Mouse (Mus musculus): ENCODE results near the gene Ergic1.

The Ergic1 gene

GRCm38 (mm10) chr17:26693424-26693823 is 132.1 kb downstream of the Ergic1 start:
- in situ Hi-C loops (cut with MboI): no loop called here

- in situ Hi-C loops (cut with MboI): no loop called here
These were observed 132.9 kb downstream of the Ergic1 start for GRCm38 (mm10) chr17:26694171-26694570.

DNA sequence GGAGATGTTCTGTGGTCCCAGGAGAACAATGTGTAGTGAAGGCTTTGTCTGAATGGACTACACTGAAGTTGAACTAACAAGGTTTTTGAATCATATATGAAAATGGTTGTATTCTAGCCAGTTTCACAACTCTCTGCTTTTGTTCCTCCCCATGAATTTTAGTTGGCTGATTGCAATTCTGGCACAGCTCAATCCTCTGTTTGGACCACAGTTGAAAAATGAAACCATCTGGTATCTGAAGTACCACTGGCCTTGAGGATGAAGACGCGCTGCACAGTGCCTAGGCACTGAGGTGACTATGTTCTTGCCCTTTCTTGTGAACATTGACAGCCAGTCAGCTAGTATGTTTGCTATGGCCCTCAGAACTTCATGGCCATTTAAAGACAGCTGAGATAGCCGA is 133.9 kb downstream of the Ergic1 start:
- in situ Hi-C loops (cut with MboI): no loop called here

DNA sequence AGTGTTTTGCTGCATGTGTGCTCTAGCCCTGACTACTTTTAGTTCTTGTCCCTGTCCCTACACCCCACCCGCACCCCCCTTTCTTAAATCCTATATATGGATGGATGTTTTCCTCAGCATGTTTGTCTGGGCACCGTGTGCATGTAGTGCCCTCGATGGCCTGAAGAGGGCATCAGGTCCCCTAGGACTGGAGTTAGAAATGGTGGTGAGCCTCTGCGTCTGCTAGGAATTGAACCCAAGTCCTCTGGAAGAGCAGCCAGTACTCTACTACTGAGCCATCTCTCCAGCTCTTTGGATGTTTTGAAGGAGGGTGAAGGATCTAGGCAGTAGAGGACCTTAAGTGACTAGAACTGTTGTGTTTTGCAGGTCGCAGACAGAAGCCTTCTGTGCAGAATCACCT is 137.6 kb downstream of the Ergic1 start:
- in situ Hi-C loops (cut with MboI): no loop called here

GRCm38 (mm10) chr17:26699819-26700616 is 138.7 kb downstream of the Ergic1 start:
- in situ Hi-C loops (cut with MboI): no loop called here

DNA sequence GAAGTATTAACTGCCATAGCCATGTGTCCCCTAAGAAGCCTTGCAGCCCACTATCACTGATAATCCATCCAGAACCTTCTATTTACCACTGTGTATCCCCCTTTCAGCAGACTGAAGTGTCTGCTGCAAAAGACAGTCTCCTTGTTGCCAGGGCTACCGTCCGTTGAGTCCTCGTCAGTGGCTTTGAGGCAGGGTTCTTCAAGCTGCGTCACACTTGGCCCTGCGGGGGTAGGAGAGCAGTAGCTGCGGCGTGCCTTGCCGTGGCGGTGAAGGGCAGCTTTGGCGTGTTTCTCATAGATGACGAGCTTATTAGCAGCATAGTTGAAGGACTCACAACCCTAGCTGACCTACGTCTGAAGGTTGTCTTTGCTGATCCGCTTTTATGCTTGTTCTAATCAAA is 140.3 kb downstream of the Ergic1 start:
- in situ Hi-C loops (cut with MboI): no loop called here

DNA sequence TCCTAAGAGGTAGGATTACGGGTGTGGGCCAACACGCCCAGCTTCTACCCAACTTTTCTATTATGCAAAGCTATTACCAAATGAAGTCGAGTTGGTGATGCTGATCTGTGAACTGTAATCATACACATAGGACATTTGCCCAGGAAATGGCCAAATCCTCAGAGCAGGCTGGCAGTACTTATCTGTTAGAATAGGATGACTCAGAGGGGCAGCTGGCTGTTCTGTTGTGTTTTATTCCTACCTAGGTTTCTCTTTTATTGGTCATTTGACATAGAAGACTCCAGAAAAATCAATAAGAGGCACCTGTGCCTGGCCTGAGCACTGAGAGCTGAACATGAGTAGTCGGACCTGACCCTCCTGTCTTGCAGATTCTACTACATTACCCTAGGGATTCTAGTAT is 141.3 kb downstream of the Ergic1 start:
- in situ Hi-C loops (cut with MboI): no loop called here

DNA sequence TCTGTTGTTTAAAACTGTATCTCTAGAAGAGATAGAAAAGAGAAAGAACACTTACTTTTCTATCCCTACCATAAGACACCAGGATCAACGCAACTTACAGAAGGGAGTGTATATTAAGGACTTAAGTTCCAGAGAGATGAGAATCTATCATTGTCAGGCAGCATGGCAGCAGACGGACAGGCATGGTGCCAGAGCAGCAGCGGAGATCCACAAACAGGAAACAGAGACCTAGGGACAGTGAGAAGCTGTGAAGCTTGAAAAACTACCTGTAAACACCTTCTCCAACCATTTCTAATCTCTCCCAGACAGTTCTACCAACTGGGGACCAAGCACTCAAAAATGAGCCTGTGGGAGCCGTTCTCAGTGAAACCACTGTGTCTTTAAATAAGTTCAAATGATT is 142.4 kb downstream of the Ergic1 start:
- in situ Hi-C loops (cut with MboI): no loop called here

- in situ Hi-C loops (cut with MboI): no loop called here
These were observed 144.4 kb downstream of the Ergic1 start for GRCm38 (mm10) chr17:26705463-26706359.
